Mouse (Mus musculus): ENCODE measurements around the gene Sh3bp2. TPM values are rescaled to one million over a fixed set of nuclear protein-coding genes. Genes with fewer than 3 reads are reported as not detected.

The Sh3bp2 gene
- polyA plus RNA-seq, 1 experiment, result 33.8 TPM

GRCm38 (mm10) chr5:34604576-34604975, 78.9 kb downstream of the Sh3bp2 start:
- Histone ChIP-seq H3K4me3 (ENCODE audit: control insufficient read depth, insufficient read depth, low read length) (no peak overlapping the region), H3K36me3 (ENCODE audit: control insufficient read depth, insufficient read depth, low read length) (peaks cover 38% of the 10 kb centered on the region), H3K27ac (ENCODE audit: control insufficient read depth, insufficient read depth, low read length) (no peak overlapping the region), H3K27me3 (ENCODE audit: control insufficient read depth, insufficient read depth, low read length) (no peaks in the 10 kb centered on the region), H3K4me1 (replicated peaks; ENCODE audit: control insufficient read depth, insufficient read depth, low read length) (no peaks in the 10 kb centered on the region)
- DNase-seq, result no peak
- WGBS, result 97% methylated on average over 5 of the region's 5 CpGs
- no peak for TF ChIP-seq CTCF (IDR thresholded peaks at IDR 0.05; ENCODE audit: borderline replicate concordance, control insufficient read depth, extremely low read depth, insufficient read depth, low read length, poor library complexity)
- TF ChIP-seq POLR2A (IDR thresholded peaks at IDR 0.05; ENCODE audit: control insufficient read depth, extremely low read depth, insufficient read depth, low read length, poor library complexity), result no peak

GRCm38 (mm10) chr5:34607100-34607880, 81.7 kb downstream of the Sh3bp2 start:
- Histone ChIP-seq H3K4me3 (ENCODE audit: control insufficient read depth, insufficient read depth, low read length) (no peak overlapping the region), H3K27me3 (ENCODE audit: control insufficient read depth, insufficient read depth, low read length) (no peaks in the 10 kb centered on the region), H3K36me3 (ENCODE audit: control insufficient read depth, insufficient read depth, low read length) (peaks cover 53% of the 10 kb centered on the region), H3K27ac (ENCODE audit: control insufficient read depth, insufficient read depth, low read length) (no peak overlapping the region), H3K4me1 (replicated peaks; ENCODE audit: control insufficient read depth, insufficient read depth, low read length) (no peaks in the 10 kb centered on the region)
- WGBS, result 81% methylated on average over 8 of the region's 8 CpGs
- DNase-seq, result no peak
- TF ChIP-seq POLR2A (IDR thresholded peaks at IDR 0.05; ENCODE audit: control insufficient read depth, extremely low read depth, insufficient read depth, low read length, poor library complexity) (no peak), CTCF (IDR thresholded peaks at IDR 0.05; ENCODE audit: borderline replicate concordance, control insufficient read depth, extremely low read depth, insufficient read depth, low read length, poor library complexity) (no peak)

DNA sequence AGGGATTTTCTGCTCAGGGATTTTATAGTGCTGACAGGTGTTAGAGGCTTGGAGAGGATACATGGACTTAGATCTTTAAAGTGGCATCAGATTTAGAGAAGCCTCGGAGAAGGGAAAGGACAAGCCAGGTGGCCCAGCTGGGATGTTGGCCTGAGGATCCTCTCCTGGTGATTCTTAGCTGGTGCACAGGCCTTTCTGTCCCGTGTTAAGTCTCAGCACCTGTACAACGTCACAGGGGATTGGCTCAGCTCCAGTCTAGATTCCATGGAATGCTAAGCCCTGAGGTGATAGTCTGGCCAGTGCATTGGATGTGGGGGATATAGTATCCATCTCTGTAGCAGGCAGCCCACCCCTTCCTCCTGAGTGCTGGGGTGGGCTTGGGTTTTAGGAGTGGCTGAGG, 82.6 kb downstream of the Sh3bp2 start:
- Histone ChIP-seq H3K4me3 (ENCODE audit: control insufficient read depth, insufficient read depth, low read length) (no peak overlapping the region), H3K27ac (ENCODE audit: control insufficient read depth, insufficient read depth, low read length) (no peak overlapping the region), H3K27me3 (ENCODE audit: control insufficient read depth, insufficient read depth, low read length) (no peaks in the 10 kb centered on the region), H3K36me3 (ENCODE audit: control insufficient read depth, insufficient read depth, low read length) (peaks cover 49% of the 10 kb centered on the region), H3K4me1 (replicated peaks; ENCODE audit: control insufficient read depth, insufficient read depth, low read length) (no peaks in the 10 kb centered on the region)
- no peak for DNase-seq
- no peak for TF ChIP-seq POLR2A (IDR thresholded peaks at IDR 0.05; ENCODE audit: control insufficient read depth, extremely low read depth, insufficient read depth, low read length, poor library complexity)
- no peak for TF ChIP-seq CTCF (IDR thresholded peaks at IDR 0.05; ENCODE audit: borderline replicate concordance, control insufficient read depth, extremely low read depth, insufficient read depth, low read length, poor library complexity)
- WGBS, result 97% methylated on average over 3 of the region's 3 CpGs

- no peak for DNase-seq
- Histone ChIP-seq H3K27ac (ENCODE audit: control insufficient read depth, insufficient read depth, low read length) (no peak overlapping the region), H3K27me3 (ENCODE audit: control insufficient read depth, insufficient read depth, low read length) (no peaks in the 10 kb centered on the region), H3K4me1 (replicated peaks; ENCODE audit: control insufficient read depth, insufficient read depth, low read length) (no peaks in the 10 kb centered on the region), H3K4me3 (ENCODE audit: control insufficient read depth, insufficient read depth, low read length) (no peak overlapping the region), H3K36me3 (ENCODE audit: control insufficient read depth, insufficient read depth, low read length) (peaks cover 61% of the 10 kb centered on the region)
- WGBS, result 85% methylated on average over 4 of the region's 4 CpGs
- no peak for TF ChIP-seq POLR2A (IDR thresholded peaks at IDR 0.05; ENCODE audit: control insufficient read depth, extremely low read depth, insufficient read depth, low read length, poor library complexity)
- no peak for TF ChIP-seq CTCF (IDR thresholded peaks at IDR 0.05; ENCODE audit: borderline replicate concordance, control insufficient read depth, extremely low read depth, insufficient read depth, low read length, poor library complexity)
Measured at GRCm38 (mm10) chr5:34609966-34610365, 84.3 kb downstream of the Sh3bp2 start.

Other genes starting within 250 kb of the Sh3bp2 start
- 30.1 and 39.1 TPM in 2 replicates for gene Zfyve28, start 237.4 kb upstream of the Sh3bp2 start, polyA plus RNA-seq (2012; rRNA removed)
- not detected in 2 replicates for gene Cfap99, start 237.2 kb upstream of the Sh3bp2 start, polyA plus RNA-seq (2012; rRNA removed)
- 110 and 125 TPM in 2 replicates for gene Rnf4, start 189.5 kb upstream of the Sh3bp2 start, polyA plus RNA-seq (2012; rRNA removed)
- gene Fam193a, start 155.9 kb upstream of the Sh3bp2 start, polyA plus RNA-seq (2012; rRNA removed), result 118 and 130 TPM in 2 replicates
- 19.8 and 22.0 TPM in 2 replicates for gene Tnip2, start 11.8 kb upstream of the Sh3bp2 start, polyA plus RNA-seq (2012; rRNA removed)
- gene Add1, start 47.8 kb downstream of the Sh3bp2 start, polyA plus RNA-seq (2012; rRNA removed), result 219 and 224 TPM in 2 replicates
- gene Mfsd10, start 111.4 kb downstream of the Sh3bp2 start, polyA plus RNA-seq (2012; rRNA removed), result 217 TPM in 2 replicates
- gene Nop14, start 134.3 kb downstream of the Sh3bp2 start, polyA plus RNA-seq (2012; rRNA removed), result 18.4 and 19.5 TPM in 2 replicates
- 3.6 and 4.2 TPM in 2 replicates for gene Grk4, start 134.5 kb downstream of the Sh3bp2 start, polyA plus RNA-seq (2012; rRNA removed)
- 26.0 and 28.3 TPM in 2 replicates for gene Htt, start 235.9 kb downstream of the Sh3bp2 start, polyA plus RNA-seq (2012; rRNA removed)

Measured in thymus, adult 2 months (tissue).